Mouse (Mus musculus) stomach, postnatal 0 days (tissue): ENCODE results near the gene Ythdc1.

Experiments
- CTCF ChIP-seq: IDR thresholded peaks from 2 replicates; pipeline ENCODE4 v1.5.1; 2016; ENCODE audit warnings: antibody characterized with exemption, low read depth, mild to moderate bottlenecking, moderate library complexity
- EP300 ChIP-seq: optimal IDR thresholded peaks from 2 replicates; pipeline ENCODE3; 2016; ENCODE audit warnings: antibody characterized with exemption

DNA sequence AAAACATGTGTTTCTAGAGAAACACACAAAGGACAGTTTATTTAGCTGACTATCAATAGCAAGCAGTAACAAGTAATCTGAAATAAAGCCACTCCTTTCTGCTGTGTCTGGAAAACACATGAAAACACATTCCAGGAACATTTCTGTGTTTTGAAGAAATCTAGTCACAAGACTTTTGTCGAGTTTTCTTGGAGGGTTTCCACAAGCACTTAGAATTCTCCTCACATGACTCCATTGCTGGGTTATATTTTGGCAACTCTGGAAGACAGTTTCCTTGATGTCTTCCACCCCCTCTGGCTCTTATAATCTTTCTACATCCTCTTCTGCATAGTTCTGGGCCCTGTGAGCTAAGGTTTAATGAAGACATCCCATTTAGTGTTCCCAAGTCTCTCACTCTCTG lies 25.6 kb upstream of the Ythdc1 start:
- TF ChIP-seq CTCF (no peak), EP300 (no peak)
